Mouse (Mus musculus) embryo, embryonic 11.5 days (tissue): ENCODE data around the gene Galntl6.

ENCODE experiments used
- DNase-seq: peaks from one replicate; pipeline ENCODE4 v3.0.0-alpha.2; 2012; ENCODE audit warnings: low read depth, low spot score

The Galntl6 gene

GRCm38 (mm10) chr8:57966676-57967075, 945.8 kb downstream of the Galntl6 start:
- no peak for DNase-seq

- no peak for DNase-seq
Measured at GRCm38 (mm10) chr8:57965508-57965907, 946.9 kb downstream of the Galntl6 start.

DNA sequence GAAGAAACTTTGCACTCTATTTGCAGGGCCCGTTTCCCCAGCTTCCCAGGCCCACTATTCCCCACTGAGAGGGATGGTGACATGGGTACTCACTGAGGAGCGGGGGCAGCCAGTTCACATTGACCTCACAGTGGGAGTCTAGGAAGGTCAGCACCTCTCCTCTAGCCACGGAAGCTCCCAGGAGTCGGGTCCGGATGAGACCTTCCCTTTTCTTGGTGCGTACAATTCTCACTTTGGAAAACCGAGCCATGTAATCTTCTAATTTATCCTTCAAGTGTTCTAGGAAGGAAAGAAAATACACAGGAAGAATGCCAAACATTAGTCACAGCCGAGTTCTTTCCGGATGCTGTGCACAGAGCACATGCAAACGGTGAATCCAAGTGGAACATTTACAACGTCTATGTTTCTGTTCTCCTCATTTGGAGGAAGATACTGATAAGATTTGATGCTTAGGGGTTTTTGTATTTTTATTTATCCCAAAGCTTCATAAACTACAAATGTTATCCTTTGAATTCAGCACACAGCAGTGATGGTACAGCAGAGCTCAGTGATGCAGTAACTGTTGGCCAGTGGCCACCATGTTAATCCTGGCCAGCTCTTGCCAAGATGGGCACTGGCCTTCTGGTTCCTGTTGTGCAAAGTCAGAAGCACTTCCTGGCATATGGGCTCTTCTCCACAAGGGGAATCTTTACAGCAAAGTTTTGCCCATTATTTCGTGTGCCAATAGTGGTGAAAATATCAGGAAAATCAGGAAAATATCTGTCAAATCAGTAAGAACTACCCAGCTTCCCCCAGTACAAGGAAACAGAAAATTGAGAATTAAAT, 949.9 kb downstream of the Galntl6 start:
- no peak for DNase-seq

DNA sequence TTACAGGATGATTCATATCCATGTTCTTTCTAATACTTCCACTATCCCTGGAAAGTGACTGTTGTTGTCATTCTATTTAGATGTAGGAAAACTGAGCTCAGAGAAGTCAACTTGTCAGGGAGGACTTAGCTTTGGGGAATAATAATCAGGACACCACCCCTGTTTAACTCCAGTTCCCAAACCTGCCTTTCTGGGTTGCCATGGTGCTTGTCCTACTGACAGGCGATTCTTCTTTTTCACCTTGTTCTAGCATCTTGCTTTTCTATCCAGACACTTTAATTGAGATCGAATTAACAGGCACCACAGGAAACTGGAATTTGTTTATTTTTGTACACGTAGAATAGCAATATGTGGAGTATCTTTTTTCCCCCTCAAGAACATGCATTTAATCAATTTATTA, 953.3 kb downstream of the Galntl6 start:
- DNase-seq, result no peak

GRCm38 (mm10) chr8:57958121-57958901, 954.1 kb downstream of the Galntl6 start:
- DNase-seq, result no peak

GRCm38 (mm10) chr8:57955501-57955900, 956.9 kb downstream of the Galntl6 start:
- no peak for DNase-seq

- no peak for DNase-seq
Measured at GRCm38 (mm10) chr8:57941113-57941512, 971.3 kb downstream of the Galntl6 start.

DNA sequence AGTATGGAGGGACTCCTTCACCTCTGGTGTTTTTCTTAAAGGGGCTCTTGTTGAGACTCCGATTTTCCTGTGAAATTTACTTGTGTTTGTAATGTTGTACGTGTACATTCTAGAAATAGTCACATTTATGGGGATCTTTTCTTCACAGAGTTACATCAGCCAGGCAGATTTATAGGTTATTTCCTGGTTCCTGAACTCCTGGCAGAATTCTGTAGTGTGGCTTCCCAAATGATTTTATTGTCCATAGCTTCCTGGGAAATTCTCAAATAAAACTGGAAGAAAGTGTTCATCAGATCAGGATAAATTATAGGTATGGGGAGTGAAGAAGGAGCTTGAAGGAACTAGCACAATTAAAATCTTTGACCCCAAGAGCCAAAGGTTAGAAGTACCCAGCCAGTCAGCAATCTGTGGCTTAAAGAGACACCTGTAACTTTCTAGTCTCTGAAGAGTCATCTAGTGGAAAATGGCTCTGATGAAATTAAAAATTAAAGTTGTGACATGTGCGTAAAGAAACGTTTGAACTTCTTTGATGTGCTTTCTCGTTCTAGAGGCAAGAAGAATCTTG, 972.5 kb downstream of the Galntl6 start:
- no peak for DNase-seq

DNA sequence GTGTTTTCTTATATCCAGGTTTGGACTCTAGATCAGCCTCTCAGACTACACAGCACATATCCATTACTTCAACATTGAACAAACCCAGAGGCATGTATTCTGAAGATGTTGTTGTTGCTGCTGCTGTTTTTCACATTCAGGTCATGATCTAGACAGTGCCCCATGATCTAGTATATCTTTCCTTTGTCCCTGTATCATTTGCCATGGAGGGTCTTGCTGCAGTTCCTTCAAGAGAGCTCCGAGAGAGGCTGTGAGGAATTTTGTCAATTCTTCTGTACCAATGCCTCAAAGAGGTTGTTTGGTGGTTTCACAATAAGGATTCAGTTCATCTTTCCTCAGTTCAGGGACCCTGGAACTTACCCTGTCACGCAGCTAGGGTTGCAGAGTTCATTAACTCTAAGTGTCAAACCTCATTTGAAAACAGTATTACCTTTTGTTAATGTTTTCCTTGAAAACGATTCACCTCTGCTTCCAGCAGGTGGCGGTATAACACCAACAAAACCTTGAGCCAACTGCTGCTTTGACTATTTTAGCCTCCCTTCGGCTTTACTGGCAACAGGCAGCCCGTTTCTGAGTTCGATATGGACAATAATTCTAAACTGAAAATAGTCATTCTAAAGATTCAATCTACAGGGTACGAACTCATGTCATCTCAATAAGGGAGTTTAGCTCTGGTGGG, 973.1 kb downstream of the Galntl6 start:
- DNase-seq, result peak; percentile 46

GRCm38 (mm10) chr8:57927074-57927473, 985.4 kb downstream of the Galntl6 start:
- no peak for DNase-seq

GRCm38 (mm10) chr8:57923556-57923955, 988.9 kb downstream of the Galntl6 start:
- DNase-seq, result no peak

DNA sequence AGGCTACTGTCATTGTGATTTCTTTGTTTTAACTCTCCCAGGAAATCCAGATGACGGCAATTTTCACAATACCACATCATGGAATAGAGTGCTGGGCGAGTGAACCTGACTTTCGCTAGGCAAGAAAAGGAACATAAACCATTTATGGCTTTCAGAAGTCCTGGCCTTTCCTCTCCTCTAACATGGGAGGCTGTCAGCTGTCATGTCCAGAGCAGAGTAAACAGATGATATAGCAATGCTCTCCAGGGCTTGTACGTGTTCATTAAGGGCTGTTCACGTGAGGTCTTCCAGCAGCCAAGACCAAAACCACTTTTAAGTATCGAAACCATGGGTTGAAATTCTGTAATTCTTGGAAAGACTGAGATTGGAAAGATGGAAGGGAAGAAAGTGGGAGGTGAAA, 989.3 kb downstream of the Galntl6 start:
- no peak for DNase-seq

DNA sequence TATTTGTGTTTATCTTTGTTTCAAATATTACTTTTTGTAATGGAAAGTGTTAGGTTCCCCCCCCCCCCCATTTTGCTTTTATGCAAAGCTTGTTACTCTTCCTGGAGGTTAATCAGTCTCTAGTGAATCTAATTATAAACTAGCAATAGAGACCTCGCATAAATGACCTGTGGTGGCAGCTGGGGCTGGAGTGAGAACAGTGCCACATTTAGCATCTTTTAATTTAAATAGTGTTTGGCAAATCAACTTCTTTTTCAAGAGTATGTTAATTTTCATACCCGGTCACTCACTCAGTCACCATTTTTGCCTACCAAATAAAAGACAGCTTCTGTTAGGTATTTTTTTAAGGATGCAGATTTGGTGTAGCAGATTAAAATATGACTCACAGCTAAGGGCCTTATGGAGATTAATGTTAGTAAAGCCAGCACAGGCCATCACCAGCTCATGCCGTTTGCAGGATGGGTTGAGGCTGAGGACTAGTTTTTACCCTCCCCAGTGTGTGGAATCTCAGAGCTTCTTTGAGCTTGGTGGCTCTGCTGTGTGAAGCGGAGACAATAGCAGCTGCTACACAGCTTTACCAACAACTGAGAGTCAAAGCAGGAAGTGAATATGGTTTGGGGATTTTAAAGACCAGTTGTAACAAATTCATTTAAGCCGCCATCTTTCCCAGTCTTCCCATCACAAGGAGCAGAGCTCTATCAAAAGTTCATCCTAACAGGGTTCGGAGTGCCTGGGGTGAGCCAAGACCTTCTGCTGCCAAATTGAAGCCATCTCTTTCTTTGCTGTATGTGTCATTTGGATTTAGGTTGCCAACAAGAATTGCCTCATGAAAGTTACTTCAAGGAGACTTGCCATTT, 990.0 kb downstream of the Galntl6 start:
- DNase-seq, result no peak

GRCm38 (mm10) chr8:57920326-57920903, 992.0 kb downstream of the Galntl6 start:
- DNase-seq, result no peak

DNA sequence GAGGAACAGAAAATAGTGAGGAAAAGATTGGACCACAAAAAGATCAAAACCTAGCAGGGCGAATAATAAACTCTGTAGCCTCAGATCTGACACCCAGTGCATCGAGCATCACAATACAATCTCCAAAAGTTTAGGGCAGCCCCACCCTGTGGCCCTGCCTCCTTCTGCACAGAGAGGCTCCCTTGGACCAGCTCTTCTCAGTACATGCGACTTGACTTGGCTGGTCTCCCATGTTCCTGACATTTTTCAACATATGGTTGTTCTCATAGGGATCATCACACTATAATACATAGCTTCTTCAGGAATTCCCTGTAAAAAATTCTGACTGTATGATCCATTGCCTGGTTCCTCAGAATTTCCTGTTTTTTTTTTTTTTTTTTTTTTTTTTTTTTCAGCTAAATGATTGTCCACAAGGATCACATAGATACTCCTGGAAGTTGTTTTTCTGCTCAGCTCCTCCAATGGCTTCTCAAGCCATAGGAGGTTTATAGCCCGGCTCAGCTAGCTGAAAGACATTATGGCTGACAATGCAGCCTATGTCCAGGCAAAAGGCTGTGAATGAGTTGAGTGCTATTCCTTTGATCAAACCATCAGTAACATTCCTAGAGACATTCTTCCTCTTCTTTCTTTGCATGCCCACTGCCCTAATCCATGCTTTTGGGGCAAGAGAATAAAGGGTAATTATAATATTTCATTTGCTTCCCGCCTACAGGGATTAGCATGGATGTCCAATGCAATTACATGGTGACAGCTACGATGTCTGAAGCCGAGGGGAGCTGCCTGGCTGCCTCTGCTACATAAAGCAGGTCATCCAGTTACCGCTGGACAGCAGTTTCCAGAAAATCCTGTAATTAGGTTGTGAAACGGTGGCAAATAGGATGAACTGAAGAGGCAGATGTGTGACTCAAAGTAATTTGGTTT, 993.5 kb downstream of the Galntl6 start:
- DNase-seq, result no peak

GRCm38 (mm10) chr8:57893360-57893759, 1019.1 kb downstream of the Galntl6 start:
- no peak for DNase-seq

DNA sequence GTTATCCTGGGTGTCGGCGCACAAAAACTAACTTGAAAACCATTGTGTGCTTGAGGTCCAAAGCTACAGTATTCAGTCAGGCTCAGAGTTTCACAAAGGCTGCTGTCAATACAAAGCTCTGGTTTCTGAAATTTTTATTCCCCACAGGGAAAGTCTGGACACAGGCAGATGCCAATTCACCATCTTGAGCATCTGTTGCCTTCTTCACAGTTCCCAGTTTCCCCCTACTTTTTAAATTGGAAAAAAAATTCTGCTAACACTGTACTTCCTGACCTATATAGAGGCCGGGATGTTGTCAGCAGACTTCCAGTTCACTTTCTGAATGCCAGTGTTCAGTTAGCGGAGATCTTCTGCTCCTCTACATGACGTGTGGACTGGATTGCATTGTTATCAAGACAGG, 1020.3 kb downstream of the Galntl6 start:
- DNase-seq, result no peak

DNA sequence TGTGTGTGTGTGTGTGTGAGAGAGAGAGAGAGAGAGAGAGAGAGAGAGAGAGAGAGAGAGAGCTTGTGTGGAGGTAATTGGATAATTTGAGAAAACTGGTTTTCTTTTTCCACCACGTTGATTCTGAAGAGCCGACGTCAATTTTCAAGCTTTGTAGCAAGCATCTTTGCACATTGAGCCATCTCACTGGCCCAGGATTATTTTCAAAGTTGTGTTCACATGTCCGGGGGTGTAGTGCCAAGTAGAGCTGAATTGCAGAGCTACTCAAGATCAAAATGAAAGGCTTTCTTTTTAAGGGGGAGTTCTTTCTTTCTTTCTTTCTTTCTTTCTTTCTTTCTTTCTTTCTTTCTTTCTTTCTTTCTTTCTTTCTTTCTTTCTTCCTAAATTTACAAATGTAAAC, 1022.3 kb downstream of the Galntl6 start:
- DNase-seq, result no peak

GRCm38 (mm10) chr8:57888831-57889230, 1023.6 kb downstream of the Galntl6 start:
- DNase-seq, result no peak

GRCm38 (mm10) chr8:57879452-57879851, 1033.0 kb downstream of the Galntl6 start:
- DNase-seq, result no peak
